In the genomic region with DNA sequence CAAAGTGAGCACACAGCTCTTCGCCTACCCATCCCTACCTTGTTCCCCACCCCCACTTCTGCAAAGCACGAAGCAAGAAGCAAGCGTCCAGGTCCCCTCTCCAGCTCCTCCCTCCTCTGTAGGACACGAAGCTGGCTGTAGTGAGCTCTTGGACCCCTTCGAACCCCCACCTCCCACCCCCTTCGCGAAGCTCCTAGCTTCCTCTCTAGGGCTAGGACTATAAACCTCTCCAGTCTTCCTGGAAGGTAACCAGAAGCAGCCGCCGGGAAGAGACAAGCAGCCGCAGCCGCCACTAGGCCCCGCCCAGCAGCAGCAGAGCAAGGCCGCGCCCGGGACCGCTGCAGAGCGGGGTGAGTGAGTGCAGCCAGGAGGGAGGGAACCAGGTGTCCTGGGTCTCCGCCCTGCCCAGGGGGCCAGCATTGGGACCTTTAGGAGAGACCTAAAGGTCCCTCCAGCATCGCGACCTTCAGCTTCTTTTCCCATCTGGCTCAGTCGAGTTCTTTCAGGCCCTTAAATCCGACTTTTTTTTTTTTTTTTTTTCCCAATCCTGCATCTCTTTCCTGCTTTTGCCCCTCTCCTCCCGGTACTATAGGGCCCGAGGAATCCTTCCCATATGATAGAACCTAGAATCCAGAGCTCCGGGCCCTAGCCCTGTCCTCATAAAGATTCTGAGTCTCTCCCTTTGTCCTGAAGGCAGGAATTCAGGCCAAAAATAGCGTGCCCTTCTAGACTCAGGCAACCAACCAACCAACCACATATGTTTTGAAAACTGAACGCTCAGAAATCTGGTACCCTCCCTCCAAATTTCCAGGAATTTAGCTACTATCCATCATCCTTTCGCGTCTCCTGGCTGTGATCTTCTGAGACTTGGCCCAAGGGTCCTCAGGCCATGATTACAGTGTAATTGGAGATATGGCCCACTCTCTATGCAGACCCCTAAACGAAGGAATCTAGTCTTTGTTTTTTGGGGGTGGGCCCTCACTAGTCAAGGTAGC, we compare ENCODE assay signal across 8 mouse cellular contexts. TPM values are rescaled to one million over a fixed set of nuclear protein-coding genes. Genes with fewer than 3 reads are reported as not detected.
DNase-seq lines count a peak whose midpoint lies in the region; ATAC-seq lines count a peak whose summit lies in the region.

A gene (plus strand): TSS at position 105 of the 995 bp plus-strand sequence.
A gene (plus strand): TSS at position 204 of the 995 bp plus-strand sequence.

- no peaks in the 10 kb centered on the region for H3K9me3 ChIP-seq in embryonic facial prominence, embryonic 11.5 days (replicated peaks; ENCODE audit: control insufficient read depth, low read length)
- no peaks in the 10 kb centered on the region for H3K9me3 ChIP-seq in midbrain, embryonic 16.5 days (replicated peaks; ENCODE audit: control insufficient read depth, low read length, poor library complexity, severe bottlenecking)

- H3K27me3 ChIP-seq in embryonic facial prominence, embryonic 11.5 days (ENCODE audit: control insufficient read depth, insufficient read depth, low read length): no peaks in the 10 kb centered on the region
- H3K27me3 ChIP-seq in midbrain, embryonic 16.5 days (ENCODE audit: control insufficient read depth, insufficient read depth, low read depth, low read length): no peaks in the 10 kb centered on the region

- H3K9ac ChIP-seq in embryonic facial prominence, embryonic 11.5 days (replicated peaks; ENCODE audit: low read length): peak within 1 kb of the TSS; percentile 69
- H3K9ac ChIP-seq in midbrain, embryonic 16.5 days (ENCODE audit: low read depth, low read length): peak within 1 kb of the TSS; percentile 73

- H3K4me1 ChIP-seq in embryonic facial prominence, embryonic 11.5 days (ENCODE audit: control insufficient read depth, insufficient read depth, low read length): no peaks in the 10 kb centered on the region
- H3K4me1 ChIP-seq in midbrain, embryonic 16.5 days (ENCODE audit: control insufficient read depth, insufficient read depth, low read length): peaks cover 25% of the 10 kb centered on the region

- H3K36me3 ChIP-seq in embryonic facial prominence, embryonic 11.5 days (replicated peaks; ENCODE audit: control insufficient read depth, insufficient read depth, low read depth, low read length): no peaks in the 10 kb centered on the region
- peaks cover 4% of the 10 kb centered on the region; the same call in 1 of the 2 replicates for H3K36me3 ChIP-seq in midbrain, embryonic 16.5 days (ENCODE audit: control insufficient read depth, insufficient read depth, low read length)

- peak within 1 kb of the TSS; percentile 72 for H3K27ac ChIP-seq in embryonic facial prominence, embryonic 11.5 days (replicated peaks; ENCODE audit: low read depth, low read length)
- H3K27ac ChIP-seq in midbrain, embryonic 16.5 days (ENCODE audit: low read length): peak within 1 kb of the TSS; percentile 83

- WGBS in embryonic facial prominence, embryonic 11.5 days: 1% methylated on average over 30 of the region's 30 CpGs
- WGBS in midbrain, embryonic 16.5 days: 2% methylated on average over 30 of the region's 30 CpGs

- peak within 1 kb of the TSS; percentile 38 for H3K4me3 ChIP-seq in embryonic facial prominence, embryonic 11.5 days (ENCODE audit: low read depth, low read length)
- peak within 1 kb of the TSS; percentile 50 for H3K4me3 ChIP-seq in midbrain, embryonic 16.5 days (ENCODE audit: low read depth, low read length)

- peak; percentile 36 for ATAC-seq in embryonic facial prominence, embryonic 11.5 days (replicated peaks; ENCODE audit: insufficient number of reproducible peaks, low FRiP score, low TSS enrichment, low read depth)
- peak; percentile 43 for ATAC-seq in midbrain, embryonic 16.5 days

- peak within 1 kb of the TSS; percentile 76 for H3K4me2 ChIP-seq in embryonic facial prominence, embryonic 11.5 days (ENCODE audit: low read depth, low read length)
- peak within 1 kb of the TSS; percentile 84 for H3K4me2 ChIP-seq in midbrain, embryonic 16.5 days (ENCODE audit: low read length)

- peak; percentile 83 for DNase-seq in 3134 (ENCODE audit: extremely low read depth, insufficient read length, low spot score)
- peak; percentile 91 for DNase-seq in adrenal gland, postnatal 10 days
- DNase-seq in embryonic facial prominence, embryonic 11.5 days (ENCODE audit: low spot score): peak; percentile 83
- DNase-seq in heart, adult 9 months (ENCODE audit: low spot score in 2 of 2): peak; percentile 87 to 89
- DNase-seq in kidney, adult 8-10 months: peak; percentile 55 to 62
- DNase-seq in liver: peak; percentile 82
- peak; percentile 73 to 87 for DNase-seq in spleen, postnatal 4 days (ENCODE audit: low spot score in 2 of 2)

RNA-seq across cellular contexts. Expression of the first gene that starts in this region (rescaled TPM):
- total RNA-seq in adrenal gland, postnatal 10 days (2021): 100 to 1,000 TPM; 110 to 126 TPM
- polyA plus RNA-seq in embryonic facial prominence, embryonic 11.5 days (2014; fragmentation: Nextera tagmentation; extraction: Ambion mirVana): 36.9 and 38.5 TPM in 2 replicates
- polyA plus RNA-seq in midbrain, embryonic 16.5 days (2015; fragmentation: Nextera tagmentation; extraction: Ambion mirVana): 32.7 and 36.4 TPM in 2 replicates

RNA-seq across cellular contexts. Expression of the second gene that starts in this region (rescaled TPM):
- total RNA-seq in adrenal gland, postnatal 10 days (2021): 1 to 10 TPM; 1.6 to 2.6 TPM
- polyA plus RNA-seq in embryonic facial prominence, embryonic 11.5 days (2014; fragmentation: Nextera tagmentation; extraction: Ambion mirVana): 0.39 and 2.0 TPM in 2 replicates
- 3.3 and 3.8 TPM in 2 replicates for polyA plus RNA-seq in midbrain, embryonic 16.5 days (2015; fragmentation: Nextera tagmentation; extraction: Ambion mirVana)

Comparison
In these comparisons a context has a peak if more than half of its experiments do, and no peak if none do; other contexts are left out.
1. Peak in every context shown above with its lines: DNase-seq, ATAC-seq, H3K4me3 ChIP-seq and H3K27ac ChIP-seq.